Mouse (Mus musculus) macrophage (primary cell): ENCODE data around the gene Tnik. TPM values are rescaled to one million over a fixed set of nuclear protein-coding genes. Genes with fewer than 3 reads are reported as not detected.

Experiments used
- H3K27ac ChIP-seq: fragments of 350-480 bp; formaldehyde crosslinking; 2 replicates; pipeline ENCODE4 v1.9.0; 2021
- H3K36me3 ChIP-seq: fragments of 350-480 bp; formaldehyde crosslinking; 2 replicates; pipeline ENCODE4 v1.9.0; 2021; ENCODE audit errors: inconsistent target
- H3K4me3 ChIP-seq: fragments of 350-480 bp; formaldehyde crosslinking; 2 replicates; pipeline ENCODE4 v1.9.0; 2021; ENCODE audit errors: inconsistent target
- H3K79me2 ChIP-seq: fragments of 350-480 bp; formaldehyde crosslinking; 2 replicates; pipeline ENCODE4 v1.9.0; 2021; ENCODE audit errors: inconsistent target
- WGBS: methylation state at CpG from one replicate; pipeline ENCODE4 v1.1.7; 2026; ENCODE audit warnings: inconsistent platforms; ENCODE audit not compliant: missing documents; 5-methylcytosine and 5-hydroxymethylcytosine counted together
- polyA plus RNA-seq: library from polyadenylated mRNA; stranded (reverse); fragments of 250-400 nt; gene quantifications from 3 replicates; pipeline ENCODE4 v1.2.4, GENCODE M21; 2018; ENCODE audit warnings: inconsistent platforms

Gene Tnik
- polyA plus RNA-seq, 1 experiment from 2014 or later, result 0.20 TPM

GRCm38 (mm10) chr3:28242561-28242960 is 20.5 kb upstream of the Tnik start:
- WGBS, result 100% methylated on average over 2 of the region's 2 CpGs
- Histone ChIP-seq H3K79me2 (no peaks in the 10 kb centered on the region), H3K27ac (no peak overlapping the region), H3K36me3 (no peaks in the 10 kb centered on the region), H3K4me3 (no peak overlapping the region)

- Histone ChIP-seq H3K4me3 (no peak overlapping the region), H3K36me3 (no peaks in the 10 kb centered on the region), H3K27ac (no peak overlapping the region), H3K79me2 (no peaks in the 10 kb centered on the region)
- 27% methylated on average over 5 of the region's 5 CpGs for WGBS
These were observed 18.6 kb upstream of the Tnik start for GRCm38 (mm10) chr3:28244244-28244890.

- 78% methylated on average over 3 of the region's 3 CpGs for WGBS
- Histone ChIP-seq H3K79me2 (no peaks in the 10 kb centered on the region), H3K36me3 (no peaks in the 10 kb centered on the region), H3K27ac (no peak overlapping the region), H3K4me3 (no peak overlapping the region)
These were observed 14.6 kb upstream of the Tnik start for GRCm38 (mm10) chr3:28248255-28248957.

- no peaks in the 10 kb centered on the region for H3K79me2 ChIP-seq
- no peak overlapping the region for H3K4me3 ChIP-seq
- H3K27ac ChIP-seq, result no peak overlapping the region
- no peaks in the 10 kb centered on the region for H3K36me3 ChIP-seq
- WGBS, result 77% methylated on average over 7 of the region's 7 CpGs
These were observed 7.3 kb upstream of the Tnik start for GRCm38 (mm10) chr3:28255711-28256110.

- Histone ChIP-seq H3K79me2 (no peaks in the 10 kb centered on the region), H3K4me3 (peak overlapping the region; percentile 33), H3K27ac (no peak overlapping the region), H3K36me3 (no peaks in the 10 kb centered on the region)
- under 1% methylated on average over 32 of the region's 33 CpGs for WGBS
These were observed 528 bp upstream of the Tnik start for GRCm38 (mm10) chr3:28262371-28263001.

GRCm38 (mm10) chr3:28263948-28264840 is 1.2 kb downstream of the Tnik start:
- Histone ChIP-seq H3K4me3 (peak overlapping the region; percentile 32; the same call in 1 of the 2 replicates), H3K27ac (no peak overlapping the region), H3K79me2 (no peaks in the 10 kb centered on the region), H3K36me3 (no peaks in the 10 kb centered on the region)
- 10% methylated on average over 22 of the region's 26 CpGs for WGBS

GRCm38 (mm10) chr3:28264841-28265150 is 1.8 kb downstream of the Tnik start:
- Histone ChIP-seq H3K4me3 (no peak overlapping the region), H3K27ac (no peak overlapping the region)
- 49% methylated on average over 5 of the region's 5 CpGs for WGBS

GRCm38 (mm10) chr3:28265183-28265582 is 2.2 kb downstream of the Tnik start:
- WGBS, result 44% methylated on average over 4 of the region's 4 CpGs
- H3K4me3 ChIP-seq, result no peak overlapping the region
- H3K36me3 ChIP-seq, result no peaks in the 10 kb centered on the region
- H3K27ac ChIP-seq, result no peak overlapping the region
- H3K79me2 ChIP-seq, result no peaks in the 10 kb centered on the region

More at GRCm38 (mm10) chr3:28264841-28265150, 1.8 kb downstream of the Tnik start:
- H3K36me3 ChIP-seq, result no peaks in the 10 kb centered on the region
- no peaks in the 10 kb centered on the region for H3K79me2 ChIP-seq

GRCm38 (mm10) chr3:28265656-28266055 is 2.6 kb downstream of the Tnik start:
- H3K4me3 ChIP-seq, result no peak overlapping the region
- no peak overlapping the region for H3K27ac ChIP-seq
- 96% methylated on average over 4 of the region's 5 CpGs for WGBS
- no peaks in the 10 kb centered on the region for H3K79me2 ChIP-seq
- no peaks in the 10 kb centered on the region for H3K36me3 ChIP-seq

- H3K4me3 ChIP-seq, result no peak overlapping the region
- no peaks in the 10 kb centered on the region for H3K36me3 ChIP-seq
- WGBS, result 93% methylated on average over 7 of the region's 7 CpGs
- no peaks in the 10 kb centered on the region for H3K79me2 ChIP-seq
- no peak overlapping the region for H3K27ac ChIP-seq
These were observed 4.2 kb downstream of the Tnik start for GRCm38 (mm10) chr3:28267211-28267610.

- H3K4me3 ChIP-seq, result no peak overlapping the region
- WGBS, result 87% methylated on average over 2 of the region's 2 CpGs
- H3K36me3 ChIP-seq, result no peaks in the 10 kb centered on the region
- H3K79me2 ChIP-seq, result no peaks in the 10 kb centered on the region
- no peak overlapping the region for H3K27ac ChIP-seq
These were observed 6.7 kb downstream of the Tnik start for GRCm38 (mm10) chr3:28269716-28270115.

GRCm38 (mm10) chr3:28271884-28272283 is 8.9 kb downstream of the Tnik start:
- no peak overlapping the region for H3K27ac ChIP-seq
- H3K36me3 ChIP-seq, result no peaks in the 10 kb centered on the region
- no peaks in the 10 kb centered on the region for H3K79me2 ChIP-seq
- H3K4me3 ChIP-seq, result no peak overlapping the region

GRCm38 (mm10) chr3:28274763-28275162 is 11.7 kb downstream of the Tnik start:
- H3K4me3 ChIP-seq, result no peak overlapping the region
- H3K79me2 ChIP-seq, result no peaks in the 10 kb centered on the region
- H3K36me3 ChIP-seq, result no peaks in the 10 kb centered on the region
- no peak overlapping the region for H3K27ac ChIP-seq
- WGBS, result 95% methylated on average over 4 of the region's 4 CpGs

- Histone ChIP-seq H3K4me3 (no peak overlapping the region), H3K36me3 (no peaks in the 10 kb centered on the region), H3K27ac (no peak overlapping the region), H3K79me2 (no peaks in the 10 kb centered on the region)
- 88% methylated on average over 1 of the region's 1 CpGs for WGBS
These were observed 26.7 kb downstream of the Tnik start for GRCm38 (mm10) chr3:28289693-28290092.
